Mouse (Mus musculus) MEL (cell line): ENCODE measurements at regions not wholly inside any gene's neighbourhood (a gene's known extent, or its start where the extent isn't known, plus 50 kb on each side); places are given as distances from the start of the nearest gene placed in this dataset.

Experiments
- DNase-seq: peaks from one replicate; pipeline ENCODE4 v3.0.0; 2011; ENCODE audit warnings: low read depth, low spot score
- H3K27ac ChIP-seq: 2 replicates; pipeline ENCODE4 v1.5.1; 2012; ENCODE audit warnings: low read depth, mild to moderate bottlenecking, control low read depth, low read length, moderate library complexity; ENCODE audit not compliant: control insufficient read depth
- H3K27me3 ChIP-seq, 2 experiments: fragments of 150-350 bp in 1 of 2; sonication (generic) in 1 of 2; 2 replicates each; pipeline ENCODE4 v1.6.1; 2012; ENCODE audit warnings: low read length in 2 of 2, mild to moderate bottlenecking in 2 of 2, improper control_type of control experiment in 1 of 2, moderate library complexity in 1 of 2; ENCODE audit not compliant: insufficient read depth in 2 of 2, control insufficient read depth in 1 of 2
- H3K36me3 ChIP-seq, 2 experiments: 2 replicates each; pipeline ENCODE4 v1.6.1; 2012 to 2014; ENCODE audit warnings: low read length in 2 of 2, improper control_type of control experiment in 1 of 2, inconsistent platforms in 1 of 2, mild to moderate bottlenecking in 1 of 2; ENCODE audit not compliant: insufficient read depth in 2 of 2, control insufficient read depth in 1 of 2
- H3K4me1 ChIP-seq, 2 experiments: fragments of 150-350 bp in 1 of 2; sonication (generic) in 1 of 2; 2 replicates each; pipeline ENCODE4 v1.6.1; 2012; ENCODE audit warnings: low read length in 2 of 2, improper control_type of control experiment in 1 of 2, mild to moderate bottlenecking in 1 of 2; ENCODE audit not compliant: insufficient read depth in 2 of 2, control insufficient read depth in 1 of 2
- H3K4me3 ChIP-seq, 2 experiments: fragments of 150-350 bp in 1 of 2; sonication (generic) in 1 of 2; 2 replicates each; pipeline ENCODE4 v1.5.1; 2012; ENCODE audit warnings: low read depth in 2 of 2, low read length in 2 of 2, mild to moderate bottlenecking in 2 of 2, moderate library complexity in 2 of 2, control low read depth in 1 of 2, improper control_type of control experiment in 1 of 2; ENCODE audit not compliant: control insufficient read depth in 1 of 2, insufficient read depth in 1 of 2
- H3K79me2 ChIP-seq: 2 replicates; pipeline ENCODE4 v1.6.1; 2012; ENCODE audit warnings: mild to moderate bottlenecking, low read length, moderate library complexity; ENCODE audit not compliant: control insufficient read depth, poor library complexity, insufficient read depth
- H3K9ac ChIP-seq: 2 replicates; pipeline ENCODE4 v1.6.1; 2012; ENCODE audit warnings: low read depth, mild to moderate bottlenecking, control low read depth, low read length, moderate library complexity; ENCODE audit not compliant: control insufficient read depth, poor library complexity, severe bottlenecking
- H3K9me3 ChIP-seq: fragments of 150-350 bp; sonication (generic); replicated peaks from 2 replicates; pipeline ENCODE4 v1.6.1; 2012; ENCODE audit warnings: mild to moderate bottlenecking, low read length, improper control_type of control experiment, moderate library complexity; ENCODE audit not compliant: insufficient read depth
- CHD1 ChIP-seq: IDR thresholded peaks from 2 replicates; pipeline ENCODE4 v1.6.1; 2012; ENCODE audit warnings: low read depth, mild to moderate bottlenecking, inconsistent platforms, low read length, improper control_type of control experiment
- CHD2 ChIP-seq: IDR thresholded peaks from 2 replicates; pipeline ENCODE4 v1.6.1; 2011; ENCODE audit warnings: low read length, improper control_type of control experiment
- E2F4 ChIP-seq: IDR thresholded peaks from 2 replicates; pipeline ENCODE4 v1.6.1; 2011; ENCODE audit warnings: low read depth, low read length, improper control_type of control experiment, borderline replicate concordance
- ELF1 ChIP-seq: IDR thresholded peaks from 2 replicates; pipeline ENCODE4 v1.6.1; 2014; ENCODE audit warnings: low read depth, mild to moderate bottlenecking, inconsistent platforms, low read length, improper control_type of control experiment, moderate library complexity
- GABPA ChIP-seq: IDR thresholded peaks from 2 replicates; pipeline ENCODE4 v1.6.1; 2012; ENCODE audit warnings: low read depth, mild to moderate bottlenecking, inconsistent platforms, low read length, improper control_type of control experiment, moderate library complexity
- GATA1 ChIP-seq: IDR thresholded peaks from 2 replicates; pipeline ENCODE4 v1.6.1; 2011; ENCODE audit warnings: low read depth, low read length, improper control_type of control experiment
- HCFC1 ChIP-seq: IDR thresholded peaks from 2 replicates; pipeline ENCODE4 v1.6.1; 2012; ENCODE audit warnings: low read depth, mild to moderate bottlenecking, inconsistent platforms, low read length, improper control_type of control experiment, moderate library complexity
- JUND ChIP-seq: IDR thresholded peaks from 2 replicates; pipeline ENCODE4 v1.6.1; 2011; ENCODE audit warnings: low read depth, mild to moderate bottlenecking, improper control_type of control experiment, low read length
- KAT2A ChIP-seq: conservative IDR thresholded peaks from 2 replicates; pipeline ENCODE4 v1.6.1; 2012; ENCODE audit warnings: low read depth, low read length, improper control_type of control experiment, inconsistent platforms
- MAX ChIP-seq: IDR thresholded peaks from 2 replicates; pipeline ENCODE4 v1.6.1; 2011; ENCODE audit warnings: low read length, improper control_type of control experiment
- MAZ ChIP-seq: IDR thresholded peaks from 2 replicates; pipeline ENCODE4 v1.6.1; 2012; ENCODE audit warnings: low read depth, mild to moderate bottlenecking, inconsistent platforms, low read length, improper control_type of control experiment
- MYC ChIP-seq: IDR thresholded peaks from 2 replicates; pipeline ENCODE4 v1.6.1; 2011; ENCODE audit warnings: low read depth, mild to moderate bottlenecking, low read length, improper control_type of control experiment, moderate library complexity
- NELFE ChIP-seq: IDR thresholded peaks from 2 replicates; pipeline ENCODE4 v1.6.1; 2011; ENCODE audit warnings: low read depth, low read length, improper control_type of control experiment
- POLR2AphosphoS2 ChIP-seq: IDR thresholded peaks from 2 replicates; pipeline ENCODE4 v1.6.1; 2011; ENCODE audit warnings: low read length, improper control_type of control experiment
- POLR2AphosphoS5 ChIP-seq: IDR thresholded peaks from 2 replicates; pipeline ENCODE4 v1.6.1; 2012; ENCODE audit warnings: low read depth, borderline replicate concordance, mild to moderate bottlenecking, inconsistent platforms, low read length, moderate library complexity, mixed read lengths
- RCOR1 ChIP-seq: IDR thresholded peaks from 2 replicates; pipeline ENCODE4 v1.6.1; 2012; ENCODE audit warnings: low read depth, mild to moderate bottlenecking, inconsistent platforms, low read length, improper control_type of control experiment
- SIN3A ChIP-seq: IDR thresholded peaks from 2 replicates; pipeline ENCODE4 v1.6.1; 2012; ENCODE audit warnings: low read length, improper control_type of control experiment, inconsistent platforms
- TAL1 ChIP-seq: IDR thresholded peaks from 2 replicates; pipeline ENCODE4 v1.6.1; 2012; ENCODE audit warnings: mild to moderate bottlenecking, inconsistent platforms, low read length, moderate library complexity, mixed read lengths
- TBP ChIP-seq: IDR thresholded peaks from 2 replicates; pipeline ENCODE4 v1.8.0; 2011; ENCODE audit warnings: low read depth, low read length, improper control_type of control experiment
- USF2 ChIP-seq, 2 experiments: IDR thresholded peaks; 2 replicates each; pipeline ENCODE4 v1.6.1; 2011 to 2012; ENCODE audit warnings: improper control_type of control experiment in 2 of 2, low read length in 2 of 2, borderline replicate concordance in 1 of 2, inconsistent platforms in 1 of 2, low read depth in 1 of 2, mild to moderate bottlenecking in 1 of 2; ENCODE audit not compliant: insufficient read depth in 1 of 2
- ZC3H11A ChIP-seq: IDR thresholded peaks from 2 replicates; pipeline ENCODE4 v1.6.1; 2012; ENCODE audit warnings: low read depth, mild to moderate bottlenecking, inconsistent platforms, low read length, improper control_type of control experiment
- ZKSCAN1 ChIP-seq: IDR thresholded peaks from 2 replicates; pipeline ENCODE4 v1.6.1; 2012; ENCODE audit warnings: low read depth, mild to moderate bottlenecking, inconsistent platforms, low read length, improper control_type of control experiment, moderate library complexity

DNA sequence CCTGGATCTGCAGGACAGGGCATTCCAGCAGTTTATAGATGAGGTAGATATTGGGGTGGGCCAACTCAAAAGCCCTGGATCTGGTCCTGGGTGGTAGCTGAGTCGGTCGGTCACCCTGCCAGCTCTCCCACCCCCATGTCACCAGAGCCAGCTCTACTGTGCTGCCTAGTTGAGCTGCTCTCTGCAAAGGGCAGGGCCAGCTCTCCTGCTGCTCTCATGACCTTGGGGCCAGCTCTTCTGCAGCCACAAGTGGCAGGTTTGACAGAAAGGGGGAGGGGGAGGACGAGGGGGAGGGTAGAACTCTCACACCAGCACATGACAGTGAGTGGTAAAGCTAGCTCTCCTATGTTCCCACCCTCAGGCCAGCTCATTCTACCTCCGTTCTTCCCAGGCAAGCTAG, 584.3 kb downstream of the Slc4a3 start:
- H3K4me1 ChIP-seq: no peaks in the 10 kb centered on the region
- no peak overlapping the region for H3K4me3 ChIP-seq
- no peak for DNase-seq
- H3K27me3 ChIP-seq: no peaks in the 10 kb centered on the region
- H3K9me3 ChIP-seq: no peaks in the 10 kb centered on the region
- H3K79me2 ChIP-seq: no peaks in the 10 kb centered on the region
- TF ChIP-seq ZC3H11A (no peak), MAX (no peak), HCFC1 (no peak), NELFE (no peak), TBP (no peak), CHD1 (no peak), POLR2AphosphoS5 (no peak), GABPA (no peak), TAL1 (no peak), RCOR1 (no peak), ELF1 (no peak), E2F4 (no peak), MYC (no peak), CHD2 (no peak)
- H3K9ac ChIP-seq: no peak overlapping the region
- H3K36me3 ChIP-seq: no peaks in the 10 kb centered on the region
- no peak overlapping the region for H3K27ac ChIP-seq

DNA sequence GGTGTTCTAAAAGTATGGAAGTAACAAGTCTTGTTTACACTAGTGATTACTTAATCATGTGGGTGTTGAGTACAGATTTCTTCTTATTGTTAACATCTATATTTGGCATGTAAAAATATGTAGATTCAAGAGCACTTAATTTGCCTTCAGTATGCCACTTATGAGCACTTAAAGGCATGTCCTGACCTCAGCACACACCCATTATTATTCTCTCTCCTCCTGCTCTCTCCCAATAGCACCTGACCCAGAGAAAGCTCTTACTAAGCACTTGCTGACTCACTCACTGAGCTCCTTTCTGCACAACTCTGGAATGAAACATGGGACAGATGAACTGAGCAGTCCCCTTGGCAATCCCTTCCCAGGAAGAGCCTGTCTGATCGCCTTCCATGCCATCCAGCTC, 590.7 kb downstream of the Slc4a3 start:
- no peak overlapping the region for H3K27ac ChIP-seq
- H3K9ac ChIP-seq: no peak overlapping the region
- H3K4me1 ChIP-seq: no peaks in the 10 kb centered on the region
- H3K79me2 ChIP-seq: no peaks in the 10 kb centered on the region
- H3K9me3 ChIP-seq: no peaks in the 10 kb centered on the region
- no peaks in the 10 kb centered on the region for H3K27me3 ChIP-seq
- H3K36me3 ChIP-seq: no peaks in the 10 kb centered on the region
- no peak for DNase-seq
- no peak overlapping the region for H3K4me3 ChIP-seq
- TF ChIP-seq JUND (no peak), HCFC1 (no peak), ELF1 (no peak), CHD2 (no peak), POLR2AphosphoS2 (no peak), GABPA (no peak), E2F4 (no peak)

DNA sequence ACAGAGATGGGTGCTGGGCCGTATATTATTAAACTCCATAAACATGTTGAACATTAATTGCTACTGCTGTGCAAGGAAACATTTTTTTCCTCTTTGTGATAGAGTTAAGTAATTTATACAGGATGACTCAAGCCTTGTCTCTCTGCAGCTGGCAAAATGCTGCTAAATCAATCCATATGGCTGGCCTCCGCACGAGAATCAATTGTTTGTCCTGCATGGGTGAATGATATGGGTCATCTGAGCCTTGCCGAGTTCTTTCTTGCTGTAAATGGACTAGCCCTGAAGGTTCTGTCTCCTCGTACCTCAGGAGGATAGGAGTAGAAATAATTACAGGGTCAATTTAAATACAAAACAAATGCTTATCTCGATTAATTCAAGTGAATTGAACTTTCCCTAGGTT, 591.6 kb downstream of the Slc4a3 start:
- Histone ChIP-seq H3K4me1 (no peaks in the 10 kb centered on the region), H3K36me3 (no peaks in the 10 kb centered on the region), H3K27ac (no peak overlapping the region), H3K27me3 (no peaks in the 10 kb centered on the region), H3K4me3 (no peak overlapping the region), H3K79me2 (no peaks in the 10 kb centered on the region), H3K9ac (no peak overlapping the region), H3K9me3 (no peaks in the 10 kb centered on the region)
- no peak for DNase-seq
- TF ChIP-seq RCOR1 (no peak), HCFC1 (no peak), SIN3A (no peak), MAZ (no peak), ZKSCAN1 (no peak), ELF1 (no peak), KAT2A (no peak), GABPA (no peak), GATA1 (no peak), USF2 (IDR thresholded peaks at IDR 0.05; ENCODE audit: borderline replicate concordance in 1 of 2, insufficient read depth in 1 of 2, low read depth in 1 of 2, low read length in 2 of 2) (no peak), TAL1 (no peak)
